Mouse (Mus musculus) ES-Bruce4 (cell line): ENCODE measurements around the gene Pde8a.
"Not testable (repeated sequence)": the region's sequence is repeated elsewhere in the genome, so short reads cannot be mapped to it uniquely, and the experiment has no call there.

Source experiments
- CTCF ChIP-seq: IDR thresholded peaks from one replicate; pipeline ENCODE4 v1.8.1; 2011; ENCODE audit warnings: low read depth, low read length
- EP300 ChIP-seq: IDR thresholded peaks from 2 replicates; pipeline ENCODE4 v1.6.1; 2011; ENCODE audit warnings: low read depth, low read length; ENCODE audit not compliant: insufficient read depth
- POLR2A ChIP-seq: IDR thresholded peaks from one replicate; pipeline ENCODE4 v1.8.1; 2011; ENCODE audit warnings: low read length; ENCODE audit not compliant: insufficient read depth

DNA sequence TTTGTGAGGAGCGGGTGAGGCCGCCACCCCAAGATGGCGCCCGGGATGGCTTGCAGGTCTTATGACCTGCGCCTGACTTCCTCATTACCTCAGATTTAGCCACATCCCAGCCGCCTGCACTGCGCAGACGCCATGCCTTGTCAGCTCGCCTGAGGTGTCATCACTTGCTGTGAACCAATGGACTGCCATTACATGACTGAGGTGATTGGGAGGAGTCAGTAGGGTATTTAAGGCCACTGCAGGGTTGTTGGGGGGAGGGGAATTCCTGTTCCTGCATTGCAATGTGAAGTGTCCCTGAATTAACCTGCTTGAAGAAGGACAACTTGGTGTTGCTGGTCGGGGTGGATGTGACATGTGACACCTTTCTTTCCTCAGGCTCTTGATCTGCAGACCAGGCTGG is 9.8 kb upstream of the Pde8a start:
- not testable (repeated sequence) for TF ChIP-seq CTCF, POLR2A, EP300
